Mouse (Mus musculus) myocyte (in vitro differentiated cells): ENCODE data around the gene Meis2. TPM values are rescaled to one million over a fixed set of nuclear protein-coding genes. Genes with fewer than 3 reads are reported as not detected.

Experiments
- H3K27me3 ChIP-seq: one replicate; pipeline ENCODE4 v1.6.1; 2011; ENCODE audit not compliant: control insufficient read depth, insufficient read depth, insufficient read length
- H3K36me3 ChIP-seq: one replicate; pipeline ENCODE4 v1.6.1; 2011; ENCODE audit not compliant: control insufficient read depth, insufficient read depth
- H3K4me2 ChIP-seq: one replicate; pipeline ENCODE4 v1.6.1; 2011; ENCODE audit warnings: low read depth, control low read depth
- H3K4me3 ChIP-seq: one replicate; pipeline ENCODE4 v1.5.1; 2011; ENCODE audit warnings: mild to moderate bottlenecking, control low read depth, moderate library complexity
- H3K79me2 ChIP-seq: one replicate; pipeline ENCODE4 v1.6.1; 2011; ENCODE audit not compliant: control insufficient read depth, insufficient read depth
- H3ac ChIP-seq: one replicate; pipeline ENCODE4 v1.6.1; 2011; ENCODE audit not compliant: control insufficient read depth, insufficient read length
- CEBPB ChIP-seq: IDR thresholded peaks from 2 replicates; pipeline ENCODE4 v1.6.1; 2011; ENCODE audit warnings: mild to moderate bottlenecking, moderate library complexity; ENCODE audit not compliant: poor library complexity, insufficient read depth, severe bottlenecking
- E2F4 ChIP-seq: IDR thresholded peaks from one replicate; pipeline ENCODE4 v1.6.1; 2011; ENCODE audit warnings: mild to moderate bottlenecking, control low read depth, moderate library complexity; ENCODE audit not compliant: insufficient read depth
- MAX ChIP-seq: IDR thresholded peaks from one replicate; pipeline ENCODE4 v1.6.1; 2011; ENCODE audit warnings: low read depth, mild to moderate bottlenecking, control low read depth
- MYOD1 ChIP-seq, 3 experiments: IDR thresholded peaks; one replicate each; pipeline ENCODE4 v1.6.1; 2011; ENCODE audit warnings: control low read depth in 2 of 3, low read depth in 2 of 3, mild to moderate bottlenecking in 2 of 3, moderate library complexity in 1 of 3; ENCODE audit not compliant: insufficient read length in 2 of 3, control insufficient read depth in 1 of 3
- MYOG ChIP-seq, 3 experiments: IDR thresholded peaks; one replicate each; pipeline ENCODE4 v1.6.1; 2011; ENCODE audit warnings: control low read depth in 2 of 3, low read depth in 2 of 3, mild to moderate bottlenecking in 2 of 3; ENCODE audit not compliant: insufficient read length in 2 of 3, control insufficient read depth in 1 of 3, insufficient read depth in 1 of 3
- POLR2A ChIP-seq: IDR thresholded peaks from one replicate; pipeline ENCODE4 v1.6.1; 2011; ENCODE audit warnings: low read depth, mild to moderate bottlenecking, control low read depth, moderate library complexity; ENCODE audit not compliant: insufficient read length
- POLR2AphosphoS2 ChIP-seq: IDR thresholded peaks from one replicate; pipeline ENCODE4 v1.6.1; 2011; ENCODE audit warnings: low read depth, control low read depth; ENCODE audit not compliant: insufficient read length
- REST ChIP-seq: IDR thresholded peaks from one replicate; pipeline ENCODE4 v1.6.1; 2011; ENCODE audit warnings: mild to moderate bottlenecking, control low read depth, moderate library complexity; ENCODE audit not compliant: insufficient read depth, insufficient read length
- SRF ChIP-seq: IDR thresholded peaks from one replicate; pipeline ENCODE4 v1.6.1; 2011; ENCODE audit warnings: low read depth; ENCODE audit not compliant: control insufficient read depth, insufficient read length
- TCF12 ChIP-seq: IDR thresholded peaks from one replicate; pipeline ENCODE4 v1.6.1; 2011; ENCODE audit warnings: mild to moderate bottlenecking, control low read depth; ENCODE audit not compliant: poor library complexity, insufficient read depth, severe bottlenecking
- TCF3 ChIP-seq: IDR thresholded peaks from one replicate; pipeline ENCODE4 v1.6.1; 2011; ENCODE audit warnings: low read depth, control low read depth; ENCODE audit not compliant: insufficient read length
- USF1 ChIP-seq: IDR thresholded peaks from one replicate; pipeline ENCODE4 v1.6.1; 2011; ENCODE audit warnings: low read depth, mild to moderate bottlenecking, control low read depth, moderate library complexity
- polyA plus RNA-seq: library from polyadenylated mRNA; unstranded; fragments of >200 nt; fragmentation: generic; extraction: Trizol; gene quantifications from one replicate; pipeline ENCODE4 v1.2.1, GENCODE M21; 2012; ENCODE audit warnings: missing spikeins

Gene Meis2
- polyA plus RNA-seq, 1 experiment: 9.3 TPM

DNA sequence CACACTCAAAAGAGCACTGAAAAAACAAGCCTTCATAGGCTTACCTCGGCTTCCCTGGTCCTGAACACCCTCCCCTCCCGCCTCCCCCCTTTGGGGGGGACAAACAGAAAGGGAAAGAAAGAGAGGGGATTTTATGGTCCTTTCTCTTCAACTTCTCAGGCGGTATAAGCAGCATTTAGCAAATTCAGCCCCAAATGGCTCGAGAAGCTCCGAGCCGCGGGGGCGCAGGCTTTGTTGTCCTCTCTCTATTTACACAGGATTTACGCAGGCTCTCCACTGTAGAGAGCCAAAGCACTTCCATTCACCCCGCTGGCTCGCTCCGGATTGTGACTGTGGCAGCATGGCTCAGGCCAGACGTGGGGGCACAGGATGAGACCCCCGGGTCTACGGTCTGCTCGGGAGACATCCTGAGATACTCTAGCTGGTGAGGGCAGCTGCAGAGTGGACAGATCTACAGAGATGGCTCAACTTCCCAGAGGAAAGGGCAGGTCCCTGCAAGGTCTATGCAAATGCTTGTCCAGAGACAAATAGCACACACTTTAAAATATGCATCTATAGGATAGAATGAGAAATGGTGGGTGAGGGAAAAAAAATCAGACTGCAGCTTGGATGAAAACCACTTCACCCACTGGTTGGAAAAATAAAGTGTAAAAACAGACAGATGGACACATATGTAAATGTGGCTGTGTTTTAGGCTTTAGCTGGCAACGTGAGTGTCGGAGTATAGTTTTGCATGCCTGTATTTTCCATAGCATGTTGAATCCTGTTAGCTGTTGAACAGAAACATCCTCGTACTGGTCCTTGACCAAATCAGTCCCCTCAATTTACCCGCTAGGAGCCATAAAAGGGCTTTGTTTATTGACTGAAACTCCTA is 56.3 kb downstream of the Meis2 start:
- TF ChIP-seq POLR2A: no peak
- no peak for TF ChIP-seq SRF
- no peak for TF ChIP-seq USF1
- Histone ChIP-seq H3K4me3 (no peak overlapping the region), H3K36me3 (peaks cover 16% of the 10 kb centered on the region), H3ac (no peak overlapping the region), H3K27me3 (no peaks in the 10 kb centered on the region), H3K4me2 (no peak overlapping the region), H3K79me2 (no peaks in the 10 kb centered on the region)

DNA sequence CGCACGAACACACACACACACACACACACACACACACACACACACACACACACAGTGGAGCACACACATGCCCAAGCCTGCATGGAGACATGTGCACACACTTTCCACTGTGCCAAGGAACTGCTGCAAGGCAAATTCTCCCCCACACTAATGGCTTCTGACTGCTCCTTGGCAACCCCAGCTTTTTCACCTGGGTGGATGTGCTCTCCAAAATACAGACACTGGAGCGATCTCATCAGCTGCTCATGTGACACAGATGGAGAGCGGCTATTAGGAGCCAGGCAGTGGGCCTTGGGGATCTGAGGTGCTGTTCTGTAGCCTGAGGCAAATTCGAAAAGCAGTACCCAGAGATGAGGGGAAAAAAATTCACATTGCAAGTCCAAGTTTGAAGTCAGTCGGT is 63.3 kb downstream of the Meis2 start:
- no peak overlapping the region for H3K4me2 ChIP-seq
- H3K4me3 ChIP-seq: no peak overlapping the region
- TF ChIP-seq TCF12 (no peak), MYOD1 (IDR thresholded peaks at IDR 0.05; ENCODE audit: control insufficient read depth in 1 of 3, insufficient read length in 2 of 3, low read depth in 2 of 3) (no peak), E2F4 (no peak), MAX (no peak), MYOG (IDR thresholded peaks at IDR 0.05; ENCODE audit: control insufficient read depth in 1 of 3, insufficient read depth in 1 of 3, insufficient read length in 2 of 3, low read depth in 2 of 3) (no peak), USF1 (no peak), REST (no peak), POLR2AphosphoS2 (no peak), SRF (no peak), POLR2A (no peak), TCF3 (no peak), CEBPB (no peak)
- peaks cover 30% of the 10 kb centered on the region for H3K36me3 ChIP-seq
- H3ac ChIP-seq: no peak overlapping the region
- no peaks in the 10 kb centered on the region for H3K27me3 ChIP-seq
- H3K79me2 ChIP-seq: no peaks in the 10 kb centered on the region

DNA sequence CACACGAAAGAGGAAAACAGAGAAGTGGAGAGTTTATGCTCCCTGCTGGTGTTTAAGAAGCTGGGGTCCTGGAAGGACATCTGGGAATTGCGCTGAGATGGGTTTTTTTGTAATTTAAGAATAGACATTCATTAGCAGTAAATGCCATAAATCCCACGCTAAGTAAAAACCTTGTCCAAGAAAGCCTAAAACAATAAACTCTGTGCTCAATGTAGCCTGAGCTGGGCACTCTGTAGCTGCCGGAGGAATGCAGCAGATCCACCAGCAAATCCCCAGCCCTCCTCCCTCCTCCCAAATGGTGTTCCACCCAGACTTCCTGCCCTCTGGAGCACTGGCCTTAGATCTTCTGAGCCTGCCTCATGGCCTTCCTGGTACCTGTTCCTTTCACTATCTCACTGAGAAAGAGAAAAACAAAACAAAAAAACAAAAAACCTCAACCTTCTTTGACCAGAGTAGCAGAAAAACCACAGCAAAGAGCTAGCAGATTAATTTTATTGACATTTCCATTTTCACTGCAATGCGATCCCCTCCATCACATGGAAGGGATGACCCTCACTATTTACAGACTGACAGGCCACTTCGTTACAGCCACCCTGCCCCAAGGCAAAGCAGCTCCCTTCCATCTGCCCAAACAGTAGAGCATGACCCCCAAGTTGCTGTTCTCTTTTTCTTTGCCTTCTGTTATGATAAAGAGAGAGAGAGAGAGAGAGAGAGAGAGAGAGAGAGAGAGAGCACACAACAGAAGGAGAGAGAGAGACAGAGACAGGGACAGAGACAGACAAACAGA is 64.1 kb downstream of the Meis2 start:
- Histone ChIP-seq H3ac (no peak overlapping the region), H3K4me2 (no peak overlapping the region), H3K79me2 (no peaks in the 10 kb centered on the region), H3K36me3 (peaks cover 27% of the 10 kb centered on the region), H3K27me3 (no peaks in the 10 kb centered on the region), H3K4me3 (no peak overlapping the region)
- TF ChIP-seq MYOG (IDR thresholded peaks at IDR 0.05; ENCODE audit: control insufficient read depth in 1 of 3, insufficient read depth in 1 of 3, insufficient read length in 2 of 3, low read depth in 2 of 3): no peak
- TF ChIP-seq MYOD1 (IDR thresholded peaks at IDR 0.05; ENCODE audit: control insufficient read depth in 1 of 3, insufficient read length in 2 of 3, low read depth in 2 of 3): no peak
- TF ChIP-seq POLR2AphosphoS2: no peak
- no peak for TF ChIP-seq E2F4
- no peak for TF ChIP-seq TCF3
- TF ChIP-seq USF1: no peak
- no peak for TF ChIP-seq MAX
- TF ChIP-seq CEBPB: no peak
- TF ChIP-seq POLR2A: no peak
- no peak for TF ChIP-seq REST
- no peak for TF ChIP-seq TCF12
- no peak for TF ChIP-seq SRF

DNA sequence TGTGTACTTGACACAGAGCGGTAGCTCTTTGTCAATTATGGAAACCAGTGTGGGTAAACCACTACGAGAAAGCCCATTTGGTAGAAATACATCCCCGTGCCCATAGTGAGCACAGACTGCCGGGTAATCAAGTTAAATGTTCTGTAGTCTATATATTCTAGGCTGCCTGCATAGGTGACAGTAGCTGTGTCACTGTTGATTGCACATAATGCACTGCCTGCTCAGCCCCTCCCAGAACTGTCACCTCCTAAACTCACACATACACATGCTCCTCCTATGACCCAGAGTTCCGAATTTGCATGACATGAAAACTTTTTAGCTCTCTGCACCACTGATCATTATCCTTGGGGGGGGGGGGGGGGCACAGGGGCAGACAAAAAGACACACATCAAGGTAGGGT is 65.1 kb downstream of the Meis2 start:
- Histone ChIP-seq H3K4me3 (no peak overlapping the region), H3K79me2 (no peaks in the 10 kb centered on the region), H3K36me3 (peaks cover 23% of the 10 kb centered on the region), H3K27me3 (no peaks in the 10 kb centered on the region), H3K4me2 (no peak overlapping the region), H3ac (no peak overlapping the region)
- TF ChIP-seq TCF3: no peak
- TF ChIP-seq SRF: no peak
- no peak for TF ChIP-seq E2F4
- TF ChIP-seq POLR2AphosphoS2: no peak
- TF ChIP-seq MYOG (IDR thresholded peaks at IDR 0.05; ENCODE audit: control insufficient read depth in 1 of 3, insufficient read depth in 1 of 3, insufficient read length in 2 of 3, low read depth in 2 of 3): no peak
- TF ChIP-seq REST: no peak
- no peak for TF ChIP-seq CEBPB
- no peak for TF ChIP-seq POLR2A
- TF ChIP-seq MAX: no peak
- no peak for TF ChIP-seq USF1
- no peak for TF ChIP-seq TCF12
- no peak for TF ChIP-seq MYOD1 (IDR thresholded peaks at IDR 0.05; ENCODE audit: control insufficient read depth in 1 of 3, insufficient read length in 2 of 3, low read depth in 2 of 3)
